Mouse (Mus musculus): ENCODE measurements around the gene Coro7.
A peak's percentile ranks its signal among the peaks of the same experiment; 100 is the strongest.

Coro7 gene

GRCm38 (mm10) chr16:4611193-4611592 is 68.4 kb downstream of the Coro7 start:
- no peak for DNase-seq

GRCm38 (mm10) chr16:4608532-4609059 is 71.0 kb downstream of the Coro7 start:
- DNase-seq, result peak; percentile 40

GRCm38 (mm10) chr16:4607818-4608531 is 71.6 kb downstream of the Coro7 start:
- DNase-seq, result peak; percentile 88

GRCm38 (mm10) chr16:4606431-4607084 is 73.0 kb downstream of the Coro7 start:
- peak; percentile 92 for DNase-seq

GRCm38 (mm10) chr16:4605514-4606131 is 74.0 kb downstream of the Coro7 start:
- DNase-seq, result no peak

GRCm38 (mm10) chr16:4604293-4604837 is 75.2 kb downstream of the Coro7 start:
- peak; percentile 46 for DNase-seq

GRCm38 (mm10) chr16:4603453-4603837 is 76.1 kb downstream of the Coro7 start:
- DNase-seq, result no peak

GRCm38 (mm10) chr16:4602766-4603452 is 76.7 kb downstream of the Coro7 start:
- peak; percentile 39 for DNase-seq

GRCm38 (mm10) chr16:4602189-4602588 is 77.4 kb downstream of the Coro7 start:
- no peak for DNase-seq

- DNase-seq, result no peak
Observed at GRCm38 (mm10) chr16:4600701-4601310, 78.8 kb downstream of the Coro7 start.

GRCm38 (mm10) chr16:4599616-4600015 is 80.0 kb downstream of the Coro7 start:
- no peak for DNase-seq

GRCm38 (mm10) chr16:4598891-4599543 is 80.6 kb downstream of the Coro7 start:
- no peak for DNase-seq

GRCm38 (mm10) chr16:4598041-4598440 is 81.5 kb downstream of the Coro7 start:
- DNase-seq, result no peak

GRCm38 (mm10) chr16:4597296-4597695 is 82.3 kb downstream of the Coro7 start:
- peak; percentile 68 for DNase-seq

GRCm38 (mm10) chr16:4596836-4597235 is 82.7 kb downstream of the Coro7 start:
- DNase-seq, result no peak

GRCm38 (mm10) chr16:4596141-4596728 is 83.3 kb downstream of the Coro7 start:
- DNase-seq, result peak; percentile 43

- peak; percentile 78 for DNase-seq
Observed at GRCm38 (mm10) chr16:4595527-4595963, 84.0 kb downstream of the Coro7 start.

- peak; percentile 61 for DNase-seq
Observed at GRCm38 (mm10) chr16:4594814-4595526, 84.6 kb downstream of the Coro7 start.

- peak; percentile 73 for DNase-seq
Observed at GRCm38 (mm10) chr16:4593971-4594813, 85.4 kb downstream of the Coro7 start, which contains the start of gene Glis2. Gene Glis2 (plus strand): TSS chr16:4594713.
